Mouse (Mus musculus): ENCODE measurements around the gene Fam222b.
"Not testable (repeated sequence)": the region's sequence is repeated elsewhere in the genome, so short reads cannot be mapped to it uniquely, and the experiment has no call there.

Fam222b gene

GRCm38 (mm10) chr11:78178859-78179437, 84.5 kb downstream of the Fam222b start:
- in situ Hi-C loops (cut with MseI, MboI), result no loop called here

GRCm38 (mm10) chr11:78179438-78179999, 85.1 kb downstream of the Fam222b start:
- in situ Hi-C loops (cut with MseI, MboI), result no loop called here

- in situ Hi-C loops (cut with MseI, MboI), result no loop called here
These were observed 85.8 kb downstream of the Fam222b start for GRCm38 (mm10) chr11:78180081-78180761.

- in situ Hi-C loops (cut with MseI, MboI), result no loop called here
These were observed 87.4 kb downstream of the Fam222b start for GRCm38 (mm10) chr11:78181830-78182357.

GRCm38 (mm10) chr11:78182450-78182849, 88.0 kb downstream of the Fam222b start:
- in situ Hi-C loops (cut with MseI, MboI), result no loop called here

GRCm38 (mm10) chr11:78182961-78183844, 88.7 kb downstream of the Fam222b start, which contains the start of gene Rpl23a:
Gene Rpl23a, minus strand, starts transcription at chr11:78183584.
- in situ Hi-C loops (cut with MseI, MboI), result no loop called here

- in situ Hi-C loops (cut with MseI, MboI), result no loop called here
These were observed 89.5 kb downstream of the Fam222b start for GRCm38 (mm10) chr11:78183884-78184514.

GRCm38 (mm10) chr11:78184702-78185101, 90.2 kb downstream of the Fam222b start:
- in situ Hi-C loops (cut with MseI, MboI), result not testable (repeated sequence)

- in situ Hi-C loops (cut with MseI, MboI), result no loop called here
These were observed 94.1 kb downstream of the Fam222b start, which contains the start of gene Rab34 for GRCm38 (mm10) chr11:78188331-78189233. Gene Rab34, plus strand, starts transcription at chr11:78188430.

- in situ Hi-C loops (cut with MseI, MboI), result no loop called here
These were observed 95.0 kb downstream of the Fam222b start for GRCm38 (mm10) chr11:78189234-78190040.

GRCm38 (mm10) chr11:78190041-78190440, 95.6 kb downstream of the Fam222b start:
- in situ Hi-C loops (cut with MseI, MboI), result no loop called here

GRCm38 (mm10) chr11:78193113-78193512, 98.7 kb downstream of the Fam222b start, which contains the start of gene Proca1:
Gene Proca1, plus strand, starts transcription at chr11:78193392.
- in situ Hi-C loops (cut with MseI, MboI), result no loop called here

- in situ Hi-C loops (cut with MseI, MboI), result no loop called here
These were observed 100.1 kb downstream of the Fam222b start for GRCm38 (mm10) chr11:78194411-78195100.

GRCm38 (mm10) chr11:78195101-78195863, 100.8 kb downstream of the Fam222b start:
- in situ Hi-C loops (cut with MseI, MboI), result no loop called here

- in situ Hi-C loops (cut with MseI, MboI), result no loop called here
These were observed 107.9 kb downstream of the Fam222b start for GRCm38 (mm10) chr11:78202372-78202771.

GRCm38 (mm10) chr11:78204287-78204686, 109.8 kb downstream of the Fam222b start:
- in situ Hi-C loops (cut with MseI, MboI), result no loop called here

GRCm38 (mm10) chr11:78205361-78206206, 111.1 kb downstream of the Fam222b start:
- in situ Hi-C loops (cut with MseI, MboI), result no loop called here

Data from mouse trophoblast stem cell (cell line).